Mouse (Mus musculus) lung, postnatal 0 days (tissue): ENCODE measurements around the gene Tas2r143. TPM values are rescaled to one million over a fixed set of nuclear protein-coding genes. Genes with fewer than 3 reads are reported as not detected.

Experiments
- ATAC-seq: fragments of 200-750 bp; cut with Nextera tagmentation; 2 replicates; pipeline ENCODE4 v1.8.0; 2017; ENCODE audit warnings: moderate library complexity
- DNase-seq: peaks from one replicate; pipeline ENCODE4 v3.0.0-alpha.2; 2016; ENCODE audit warnings: low spot score
- H3K27ac ChIP-seq: fragments of 300-500 bp; sonication (generic); 2 replicates; pipeline ENCODE4 v1.5.1; 2014; ENCODE audit warnings: antibody characterized with exemption, mild to moderate bottlenecking, low read length, mixed read lengths
- H3K27me3 ChIP-seq: fragments of 300-500 bp; sonication (generic); replicated peaks from 2 replicates; pipeline ENCODE4 v1.6.1; 2014; ENCODE audit warnings: low read length, mixed read lengths; ENCODE audit not compliant: insufficient read depth
- H3K36me3 ChIP-seq: fragments of 300-500 bp; sonication (generic); 2 replicates; pipeline ENCODE4 v1.6.1; 2014; ENCODE audit warnings: low read length, mixed read lengths; ENCODE audit not compliant: insufficient read depth
- H3K4me1 ChIP-seq: fragments of 300-500 bp; sonication (generic); 2 replicates; pipeline ENCODE4 v1.6.1; 2014; ENCODE audit warnings: antibody characterized with exemption, low read depth, low read length, mixed read lengths; ENCODE audit not compliant: insufficient read depth
- H3K4me2 ChIP-seq: fragments of 300-500 bp; sonication (generic); replicated peaks from 2 replicates; pipeline ENCODE4 v1.6.1; 2014; ENCODE audit warnings: low read depth, mild to moderate bottlenecking, low read length, moderate library complexity, mixed read lengths
- H3K4me3 ChIP-seq: fragments of 300-500 bp; sonication (generic); 2 replicates; pipeline ENCODE4 v1.5.1; 2014; ENCODE audit warnings: low read depth, low read length
- H3K9ac ChIP-seq: fragments of 300-500 bp; sonication (generic); replicated peaks from 2 replicates; pipeline ENCODE4 v1.6.1; 2014; ENCODE audit warnings: low read depth, mild to moderate bottlenecking
- H3K9me3 ChIP-seq: fragments of 300-500 bp; sonication (generic); 2 replicates; pipeline ENCODE4 v1.6.1; 2016; ENCODE audit warnings: low read length, mixed read lengths
- CTCF ChIP-seq: IDR thresholded peaks from 2 replicates; pipeline ENCODE4 v1.5.1; 2016; ENCODE audit warnings: antibody characterized with exemption, mild to moderate bottlenecking
- EP300 ChIP-seq: IDR thresholded peaks from 2 replicates; pipeline ENCODE4 v1.6.1; 2016; ENCODE audit warnings: antibody characterized with exemption, mild to moderate bottlenecking, control low read depth
- WGBS: fragments of 180-500 bp; shearing (Covaris S2); extraction: QIAGEN DNeasy Blood & Tissue Kit; methylation state at CpG from one replicate; pipeline ENCODE4 v1.1.7; 2014; 5-methylcytosine and 5-hydroxymethylcytosine counted together
- polyA plus RNA-seq: library from polyadenylated mRNA; unstranded; fragments of >200 nt; fragmentation: Nextera tagmentation; extraction: Ambion mirVana; gene quantifications from 2 replicates; pipeline ENCODE4 v1.2.1, GENCODE M21; 2015

Gene Tas2r143
- polyA plus RNA-seq, 1 experiment from 2014 or later, result not detected

DNA sequence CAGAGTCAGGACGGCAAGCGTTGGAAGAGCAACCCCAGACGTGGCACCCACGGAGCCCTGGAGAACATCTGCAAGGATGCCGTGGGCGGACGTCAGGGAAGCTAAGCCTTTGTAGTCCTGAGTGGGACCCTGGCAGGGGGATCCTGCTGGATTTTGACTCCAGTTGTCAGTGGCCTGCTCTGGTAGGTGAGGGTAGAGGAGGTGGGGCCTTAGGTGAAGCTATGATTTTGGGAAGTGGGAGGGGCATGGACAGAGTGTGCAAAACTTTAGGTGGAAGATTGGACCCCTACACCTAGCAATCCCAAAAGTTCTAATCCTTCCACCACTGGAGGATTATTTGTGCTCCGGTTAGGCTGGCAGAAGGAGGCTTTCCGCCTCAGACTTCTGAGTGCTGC, 27.6 kb upstream of the Tas2r143 start:
- Histone ChIP-seq H3K36me3 (no peaks in the 10 kb centered on the region), H3K4me3 (peak overlapping the region; percentile 57), H3K27me3 (no peaks in the 10 kb centered on the region), H3K9ac (peak overlapping the region; percentile 74), H3K4me2 (peak overlapping the region; percentile 87), H3K9me3 (no peaks in the 10 kb centered on the region), H3K4me1 (peaks cover 14% of the 10 kb centered on the region), H3K27ac (peak overlapping the region; percentile 91)
- ATAC-seq (no peak), DNase-seq (no peak)
- 29% methylated on average over 9 of the region's 9 CpGs for WGBS
- TF ChIP-seq CTCF, result no peak
- no peak for TF ChIP-seq EP300

DNA sequence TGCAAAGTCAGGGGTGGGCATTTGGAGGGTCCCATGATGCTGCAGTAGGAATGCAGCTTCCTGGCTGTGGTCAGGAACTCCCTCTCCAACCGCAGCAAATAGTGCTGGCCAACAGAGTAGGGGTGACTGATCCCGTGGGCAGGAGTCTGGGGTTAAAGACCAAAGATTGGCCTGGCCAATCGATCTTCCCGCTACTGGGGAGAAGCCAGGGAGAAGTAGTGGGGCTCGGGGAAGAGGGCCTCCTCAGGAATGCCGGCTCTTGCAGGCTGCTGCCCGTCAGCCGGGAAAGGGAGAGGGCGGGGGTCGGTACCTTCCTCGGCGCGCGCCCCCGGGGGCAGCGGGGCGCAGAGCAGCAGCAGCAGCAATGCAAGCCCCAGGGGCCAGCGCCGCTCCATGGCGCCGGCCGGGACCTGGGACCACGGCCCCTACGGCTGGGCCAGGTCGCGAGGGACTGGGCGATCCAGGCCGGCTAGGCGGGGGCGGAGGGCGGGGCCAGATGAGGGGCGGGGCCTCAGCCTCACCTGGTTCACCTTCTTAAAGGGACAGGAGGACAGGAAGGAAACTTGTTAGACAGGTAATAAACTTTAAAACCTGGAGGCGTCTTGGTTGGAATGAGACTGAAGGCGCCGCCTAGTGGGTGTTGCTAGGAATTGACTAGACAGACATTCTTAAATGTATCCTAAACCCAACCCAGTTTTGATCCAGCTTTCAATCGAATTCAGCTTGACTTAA, 27.1 kb upstream of the Tas2r143 start, which contains the start of gene Epha1:
Epha1 (minus strand) TSS at position 453 of the 732 bp plus-strand sequence.
- ATAC-seq (peak; percentile 55), DNase-seq (peak; percentile 96)
- H3K27ac ChIP-seq, result peak within 1 kb of the TSS; percentile 91
- peak within 1 kb of the TSS; percentile 87 for H3K4me2 ChIP-seq
- H3K9ac ChIP-seq, result peak within 1 kb of the TSS; percentile 74
- H3K4me1 ChIP-seq, result peaks cover 14% of the 10 kb centered on the region
- peak within 1 kb of the TSS; percentile 57 for H3K4me3 ChIP-seq
- H3K27me3 ChIP-seq, result no peaks in the 10 kb centered on the region
- H3K9me3 ChIP-seq, result no peaks in the 10 kb centered on the region
- no peaks in the 10 kb centered on the region for H3K36me3 ChIP-seq
- 1% methylated on average over 35 of the region's 36 CpGs for WGBS
- TF ChIP-seq CTCF (peak; percentile 69), EP300 (0 out of 2 replicates have a peak, but pooled peaks have one; percentile 27)

DNA sequence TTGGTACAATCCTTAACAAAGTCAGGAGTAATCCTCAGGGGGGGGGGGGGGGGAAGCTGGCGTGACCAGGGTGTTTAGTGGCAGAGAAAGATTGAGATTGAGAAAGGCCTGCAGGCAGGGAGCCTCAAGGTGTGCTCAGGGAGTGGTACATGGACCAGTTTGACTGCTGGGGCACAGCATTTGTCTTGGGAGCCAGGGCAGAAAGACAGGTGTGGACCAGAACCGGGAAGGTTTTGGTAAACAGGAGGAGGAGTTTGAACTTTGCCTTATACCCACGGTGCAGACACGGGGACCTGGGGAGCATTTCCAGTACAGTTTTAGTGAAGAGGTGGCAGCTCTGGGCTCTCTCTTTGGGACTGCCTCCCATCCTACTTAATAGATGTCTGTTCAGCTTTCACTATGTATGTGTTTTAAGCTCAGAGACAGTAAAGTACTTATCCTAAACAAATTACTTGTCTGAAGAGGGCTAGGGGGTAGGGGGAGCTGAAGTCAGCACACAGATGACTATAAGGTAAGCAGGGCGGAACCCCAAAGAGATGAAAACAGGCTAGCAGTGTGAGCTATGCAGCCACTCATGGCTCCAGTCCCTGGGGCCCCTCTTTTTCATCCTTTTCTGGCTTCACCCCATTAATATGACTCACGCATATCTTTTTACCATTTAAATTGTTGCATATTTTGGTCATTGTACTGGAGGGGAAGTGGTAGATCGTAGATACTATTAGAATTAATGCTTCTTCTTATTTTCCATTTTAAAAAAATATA, 26.2 kb upstream of the Tas2r143 start:
- Histone ChIP-seq H3K9me3 (no peaks in the 10 kb centered on the region), H3K27ac (peak overlapping the region; percentile 91), H3K4me1 (peaks cover 14% of the 10 kb centered on the region), H3K4me3 (peak overlapping the region; percentile 57), H3K27me3 (no peaks in the 10 kb centered on the region), H3K36me3 (no peaks in the 10 kb centered on the region), H3K4me2 (peak overlapping the region; percentile 87), H3K9ac (no peak overlapping the region; the same call in 1 of the 2 replicates)
- 47% methylated on average over 6 of the region's 7 CpGs for WGBS
- ATAC-seq, result no peak
- no peak for DNase-seq
- TF ChIP-seq EP300 (no peak), CTCF (no peak)

DNA sequence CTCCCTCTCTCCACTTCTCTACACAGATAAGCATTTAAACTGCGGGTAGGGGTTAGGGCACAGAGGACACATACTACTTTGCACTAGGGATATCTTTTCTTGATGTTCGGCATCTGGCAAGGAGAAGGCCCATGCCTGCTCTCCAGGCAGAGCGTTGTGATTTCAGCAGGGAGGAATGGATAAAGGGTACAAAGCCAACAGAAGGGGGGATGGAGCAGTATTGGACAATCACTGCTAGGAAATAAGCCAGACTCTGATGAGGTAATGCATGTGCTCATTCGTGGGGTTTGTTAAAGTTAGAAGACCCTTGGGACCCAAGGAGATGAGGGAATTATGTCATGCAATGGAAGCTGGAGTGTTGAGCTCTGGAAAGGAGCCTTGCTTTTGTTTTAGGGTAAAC, 25.3 kb upstream of the Tas2r143 start:
- DNase-seq (peak; percentile 75), ATAC-seq (no peak)
- TF ChIP-seq EP300 (no peak), CTCF (no peak)
- Histone ChIP-seq H3K9ac (no peak overlapping the region), H3K27ac (no peak overlapping the region), H3K27me3 (no peaks in the 10 kb centered on the region), H3K4me2 (no peak overlapping the region), H3K9me3 (no peaks in the 10 kb centered on the region), H3K4me3 (no peak overlapping the region), H3K4me1 (peaks cover 14% of the 10 kb centered on the region), H3K36me3 (no peaks in the 10 kb centered on the region)
- WGBS, result 62% methylated on average over 4 of the region's 4 CpGs

DNA sequence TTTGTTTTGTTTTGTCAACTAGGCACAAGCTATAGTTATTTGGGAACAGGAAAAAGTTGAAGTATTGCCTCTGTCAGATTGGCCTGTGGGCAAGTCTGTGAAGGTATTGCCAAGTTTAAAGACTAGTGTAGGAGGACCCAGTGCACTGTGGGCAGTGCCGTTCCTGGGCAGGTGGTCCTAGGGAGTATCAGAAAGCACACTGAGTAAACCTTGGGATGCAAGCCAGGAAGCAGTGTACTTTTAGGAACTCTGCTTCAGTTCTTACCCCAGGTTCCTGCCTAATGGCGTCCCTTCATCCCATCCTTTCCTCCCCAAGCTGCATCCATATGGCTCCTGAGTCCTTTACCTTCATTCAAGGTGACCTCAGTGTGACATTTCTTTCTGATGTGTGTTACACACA, 24.9 kb upstream of the Tas2r143 start:
- 67% methylated on average over 2 of the region's 2 CpGs for WGBS
- Histone ChIP-seq H3K9me3 (no peaks in the 10 kb centered on the region), H3K27ac (peak overlapping the region; percentile 23; the same call in 1 of the 2 replicates)

DNA sequence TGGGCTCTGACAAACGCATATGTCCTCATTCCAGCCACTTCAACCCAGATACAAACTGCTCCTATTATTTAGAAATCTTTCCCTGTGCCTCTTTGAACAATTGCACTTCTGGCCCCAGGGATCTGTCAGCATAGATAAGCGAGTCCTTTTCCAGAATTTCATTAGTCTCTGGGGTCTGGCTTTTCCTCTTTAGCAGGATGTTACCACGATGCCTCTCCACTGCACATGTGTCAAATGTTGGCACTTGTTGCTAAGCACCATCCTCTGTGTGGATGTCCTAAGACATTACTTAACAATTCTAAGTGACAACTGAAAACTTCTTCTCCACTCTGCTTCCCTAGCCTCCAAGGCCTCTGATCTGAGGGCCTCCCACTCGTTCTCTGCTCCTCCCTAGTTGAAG, 24.0 kb upstream of the Tas2r143 start:
- peak; percentile 46 for ATAC-seq
- no peak overlapping the region for H3K4me3 ChIP-seq
- H3K27ac ChIP-seq, result peak overlapping the region; percentile 28; the same call in 1 of the 2 replicates
- no peak overlapping the region for H3K4me2 ChIP-seq
- peak; percentile 77 for DNase-seq
- H3K27me3 ChIP-seq, result no peaks in the 10 kb centered on the region
- H3K36me3 ChIP-seq, result no peaks in the 10 kb centered on the region
- H3K4me1 ChIP-seq, result peaks cover 17% of the 10 kb centered on the region
- no peaks in the 10 kb centered on the region for H3K9me3 ChIP-seq
- 16% methylated on average over 4 of the region's 4 CpGs for WGBS
- 0 out of 2 replicates have a peak overlapping the region, but pooled peaks have one; percentile 3 for H3K9ac ChIP-seq
- TF ChIP-seq EP300 (0 out of 2 replicates have a peak, but pooled peaks have one; percentile 30), CTCF (no peak)

More for the DNA sequence above, 24.9 kb upstream of the Tas2r143 start:
- TF ChIP-seq CTCF (no peak), EP300 (no peak)
- Histone ChIP-seq H3K4me1 (peaks cover 14% of the 10 kb centered on the region), H3K4me3 (no peak overlapping the region), H3K36me3 (no peaks in the 10 kb centered on the region), H3K27me3 (no peaks in the 10 kb centered on the region), H3K4me2 (no peak overlapping the region), H3K9ac (no peak overlapping the region)
- DNase-seq (no peak), ATAC-seq (no peak)
